Mouse (Mus musculus) heart, embryonic 16.5 days (tissue): Measurements from ENCODE around the gene Rpl19. TPM values are rescaled to one million over a fixed set of nuclear protein-coding genes. Genes with fewer than 3 reads are reported as not detected.

Experiments used
- ATAC-seq: fragments of 200-750 bp; cut with Nextera tagmentation; replicated peaks from 2 replicates; pipeline ENCODE4 v1.8.0; 2017; ENCODE audit warnings: moderate number of reproducible peaks; ENCODE audit not compliant: insufficient read depth, low FRiP score; ENCODE audit errors: extremely low read depth
- H3K27ac ChIP-seq: fragments of 300-500 bp; sonication (generic); 2 replicates; pipeline ENCODE4 v1.5.1; 2014; ENCODE audit warnings: mild to moderate bottlenecking, low read length, control low read depth, moderate library complexity
- H3K27me3 ChIP-seq: fragments of 300-500 bp; sonication (generic); 2 replicates; pipeline ENCODE4 v1.6.1; 2014; ENCODE audit warnings: low read length, mixed read lengths; ENCODE audit not compliant: control insufficient read depth, insufficient read depth
- H3K36me3 ChIP-seq: fragments of 300-500 bp; sonication (generic); 2 replicates; pipeline ENCODE4 v1.6.1; 2014; ENCODE audit not compliant: control insufficient read depth, insufficient read depth
- H3K4me1 ChIP-seq: fragments of 300-500 bp; sonication (generic); 2 replicates; pipeline ENCODE4 v1.6.1; 2014; ENCODE audit warnings: low read length, mixed read lengths; ENCODE audit not compliant: control insufficient read depth, insufficient read depth
- H3K4me2 ChIP-seq: fragments of 300-500 bp; sonication (generic); 2 replicates; pipeline ENCODE4 v1.6.1; 2014; ENCODE audit warnings: low read depth, mild to moderate bottlenecking, control low read depth, low read length
- H3K4me3 ChIP-seq: fragments of 300-500 bp; sonication (generic); 2 replicates; pipeline ENCODE4 v1.5.1; 2014; ENCODE audit warnings: mild to moderate bottlenecking, control low read depth, low read length
- H3K9ac ChIP-seq: fragments of 300-500 bp; sonication (generic); 2 replicates; pipeline ENCODE4 v1.6.1; 2014; ENCODE audit warnings: low read length, control low read depth
- H3K9me3 ChIP-seq: fragments of 300-500 bp; sonication (generic); replicated peaks from 2 replicates; pipeline ENCODE4 v1.6.1; 2016; ENCODE audit warnings: low read length; ENCODE audit not compliant: control insufficient read depth
- WGBS: fragments of 180-500 bp; shearing (Covaris S2); extraction: QIAGEN DNeasy Blood & Tissue Kit; methylation state at CpG from one replicate; pipeline ENCODE4 v1.1.7; 2014; 5-methylcytosine and 5-hydroxymethylcytosine counted together
- polyA plus RNA-seq: library from polyadenylated mRNA; unstranded; fragments of >200 nt; fragmentation: Nextera tagmentation; extraction: Ambion mirVana; gene quantifications from 2 replicates; pipeline ENCODE4 v1.2.1, GENCODE M21; 2015

Gene Rpl19
- polyA plus RNA-seq: 596 and 670 TPM in 2 replicates

GRCm38 (mm10) chr11:98026570-98027296 is at the start of gene Rpl19:
Gene Rpl19 (plus strand): TSS chr11:98026710.
- Histone ChIP-seq H3K27ac (peak within 1 kb of the TSS; percentile 79), H3K27me3 (no peaks in the 10 kb centered on the region), H3K4me3 (peak within 1 kb of the TSS; percentile 69), H3K9ac (peak within 1 kb of the TSS; percentile 95), H3K4me1 (peaks cover 16% of the 10 kb centered on the region), H3K9me3 (no peaks in the 10 kb centered on the region), H3K36me3 (peaks cover 23% of the 10 kb centered on the region), H3K4me2 (peak within 1 kb of the TSS; percentile 81)
- ATAC-seq: peak; percentile 74
- WGBS: under 1% methylated on average over 60 of the region's 69 CpGs

GRCm38 (mm10) chr11:97977797-97978196 is 48.7 kb upstream of the Rpl19 start:
- H3K4me3 ChIP-seq: no peak overlapping the region
- H3K9ac ChIP-seq: no peak overlapping the region
- peak; percentile 71 for ATAC-seq
- H3K4me2 ChIP-seq: no peak overlapping the region
- H3K27ac ChIP-seq: no peak overlapping the region
- no peaks in the 10 kb centered on the region for H3K27me3 ChIP-seq
- 68% methylated on average over 5 of the region's 5 CpGs for WGBS
- no peaks in the 10 kb centered on the region for H3K36me3 ChIP-seq
- no peaks in the 10 kb centered on the region for H3K4me1 ChIP-seq
- H3K9me3 ChIP-seq: no peaks in the 10 kb centered on the region

- no peak overlapping the region for H3K27ac ChIP-seq
- no peaks in the 10 kb centered on the region for H3K36me3 ChIP-seq
- no peaks in the 10 kb centered on the region for H3K9me3 ChIP-seq
- no peak for ATAC-seq
- no peaks in the 10 kb centered on the region for H3K27me3 ChIP-seq
- 68% methylated on average over 13 of the region's 13 CpGs for WGBS
- H3K4me1 ChIP-seq: no peaks in the 10 kb centered on the region
- no peak overlapping the region for H3K9ac ChIP-seq
- H3K4me3 ChIP-seq: no peak overlapping the region
- H3K4me2 ChIP-seq: no peak overlapping the region
Measured at GRCm38 (mm10) chr11:97978392-97978791, 48.1 kb upstream of the Rpl19 start.

GRCm38 (mm10) chr11:97979824-97980495 is 46.5 kb upstream of the Rpl19 start:
- Histone ChIP-seq H3K27ac (no peak overlapping the region), H3K9ac (no peak overlapping the region), H3K4me1 (no peaks in the 10 kb centered on the region), H3K4me3 (no peak overlapping the region), H3K36me3 (no peaks in the 10 kb centered on the region), H3K9me3 (no peaks in the 10 kb centered on the region), H3K27me3 (peaks cover 6% of the 10 kb centered on the region), H3K4me2 (no peak overlapping the region)
- 69% methylated on average over 10 of the region's 10 CpGs for WGBS
- no peak for ATAC-seq

GRCm38 (mm10) chr11:97980531-97980966 is 46.0 kb upstream of the Rpl19 start:
- H3K27ac ChIP-seq: no peak overlapping the region
- no peaks in the 10 kb centered on the region for H3K36me3 ChIP-seq
- no peak overlapping the region for H3K9ac ChIP-seq
- no peaks in the 10 kb centered on the region for H3K9me3 ChIP-seq
- H3K4me1 ChIP-seq: no peaks in the 10 kb centered on the region
- ATAC-seq: no peak; the same call in 1 of the 2 replicates
- peaks cover 12% of the 10 kb centered on the region for H3K27me3 ChIP-seq
- no peak overlapping the region for H3K4me2 ChIP-seq
- WGBS: 55% methylated on average over 9 of the region's 9 CpGs
- no peak overlapping the region for H3K4me3 ChIP-seq

- Histone ChIP-seq H3K27me3 (peaks cover 19% of the 10 kb centered on the region), H3K4me1 (peaks cover 6% of the 10 kb centered on the region; the same call in 1 of the 2 replicates)
Measured at GRCm38 (mm10) chr11:97982721-97983120, 43.8 kb upstream of the Rpl19 start.

GRCm38 (mm10) chr11:97983506-97983905 is 43.0 kb upstream of the Rpl19 start:
- Histone ChIP-seq H3K4me3 (no peak overlapping the region), H3K4me2 (no peak overlapping the region), H3K36me3 (no peaks in the 10 kb centered on the region), H3K9ac (no peak overlapping the region), H3K27ac (no peak overlapping the region), H3K27me3 (peaks cover 19% of the 10 kb centered on the region), H3K9me3 (no peaks in the 10 kb centered on the region), H3K4me1 (peaks cover 6% of the 10 kb centered on the region; the same call in 1 of the 2 replicates)
- no peak for ATAC-seq
- WGBS: 82% methylated on average over 3 of the region's 3 CpGs

More at GRCm38 (mm10) chr11:97982721-97983120, 43.8 kb upstream of the Rpl19 start:
- 86% methylated on average over 9 of the region's 9 CpGs for WGBS
- Histone ChIP-seq H3K36me3 (no peaks in the 10 kb centered on the region), H3K4me3 (no peak overlapping the region), H3K9ac (no peak overlapping the region), H3K27ac (no peak overlapping the region), H3K9me3 (no peaks in the 10 kb centered on the region), H3K4me2 (no peak overlapping the region)
- no peak for ATAC-seq

- WGBS: 69% methylated on average over 1 of the region's 1 CpGs
- Histone ChIP-seq H3K9me3 (no peaks in the 10 kb centered on the region), H3K27ac (no peak overlapping the region), H3K4me2 (no peak overlapping the region), H3K36me3 (no peaks in the 10 kb centered on the region), H3K4me1 (peaks cover 6% of the 10 kb centered on the region), H3K27me3 (peaks cover 19% of the 10 kb centered on the region), H3K9ac (no peak overlapping the region), H3K4me3 (no peak overlapping the region)
- ATAC-seq: no peak
Measured at GRCm38 (mm10) chr11:97983983-97984382, 42.5 kb upstream of the Rpl19 start.
